Mouse (Mus musculus) stomach, postnatal 0 days (tissue): ENCODE results near the gene Scube3.

ENCODE experiments used
- CTCF ChIP-seq: IDR thresholded peaks from 2 replicates; pipeline ENCODE4 v1.5.1; 2016; ENCODE audit warnings: antibody characterized with exemption, low read depth, mild to moderate bottlenecking, moderate library complexity
- EP300 ChIP-seq: optimal IDR thresholded peaks from 2 replicates; pipeline ENCODE3; 2016; ENCODE audit warnings: antibody characterized with exemption

DNA sequence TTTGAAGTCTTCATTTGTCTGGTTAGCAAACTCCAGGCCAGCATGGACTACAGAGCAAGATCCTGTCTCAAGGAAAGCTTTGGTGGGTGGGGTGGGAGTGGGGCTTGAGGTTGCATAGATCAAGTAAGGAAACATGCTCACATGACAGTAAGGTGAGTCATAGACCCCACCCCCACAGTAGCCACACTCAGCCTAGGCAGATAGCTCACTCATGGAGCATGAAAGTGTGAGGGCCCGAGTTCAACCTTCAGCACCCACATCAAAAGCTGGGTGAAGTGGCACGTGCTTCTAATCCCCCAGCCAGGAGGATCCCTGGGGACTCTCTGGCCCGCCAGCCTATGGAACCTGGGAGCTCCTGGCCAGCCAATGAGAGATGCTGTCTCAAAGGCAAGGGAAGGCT lies 51.6 kb downstream of the Scube3 start:
- TF ChIP-seq CTCF (no peak), EP300 (no peak)
